Mouse (Mus musculus) megakaryocyte, embryonic 14.5 days (primary cell): Measurements from ENCODE around the gene Cnot3.

Source experiments
- FLI1 ChIP-seq: IDR thresholded peaks from 2 replicates; pipeline ENCODE4 v1.6.1; 2012; ENCODE audit warnings: low read length, inconsistent platforms, mixed read lengths
- GATA1 ChIP-seq: IDR thresholded peaks from 3 replicates; pipeline ENCODE4 v1.6.1; 2012; ENCODE audit warnings: mixed read lengths, low read length, inconsistent platforms, borderline replicate concordance

- no peak for TF ChIP-seq FLI1
- no peak for TF ChIP-seq GATA1
Measured at GRCm38 (mm10) chr7:3614021-3614420, 31.0 kb upstream of the Cnot3 start.
